Mouse (Mus musculus) right cerebral cortex, adult 18-20 months (tissue): ENCODE measurements at regions not wholly inside any gene's neighbourhood (a gene's known extent, or its start where the extent isn't known, plus 50 kb on each side); places are given as distances from the start of the nearest gene placed in this dataset.
A peak's percentile ranks its signal among the peaks of the same experiment; 100 is the strongest.
"Not testable (repeated sequence)": the region's sequence is repeated elsewhere in the genome, so short reads cannot be mapped to it uniquely, and the experiment has no call there.

Source experiments
- DNase-seq: peaks from one replicate; pipeline ENCODE4 v3.0.0; 2022; ENCODE audit warnings: mixed read lengths

DNA sequence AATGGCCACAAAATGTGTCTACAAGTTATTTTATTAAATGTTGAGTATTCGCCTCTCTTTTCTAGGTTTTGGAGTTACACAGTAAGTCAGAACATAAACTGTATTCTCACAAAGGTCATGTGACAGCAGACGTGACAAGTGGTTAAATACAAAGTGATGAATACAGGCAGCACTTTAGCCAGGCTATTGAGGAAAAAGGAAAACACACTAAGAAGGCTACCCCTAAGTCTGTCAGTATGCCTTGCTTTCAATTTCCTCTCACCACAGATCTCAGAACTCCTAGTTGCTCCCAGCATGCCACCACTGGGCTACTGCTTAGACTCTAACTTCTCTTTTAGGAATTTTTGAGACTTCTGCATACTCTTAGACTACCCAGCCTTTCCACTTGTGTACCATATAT is 297.9 kb upstream of the Pex5l start:
- DNase-seq: no peak

DNA sequence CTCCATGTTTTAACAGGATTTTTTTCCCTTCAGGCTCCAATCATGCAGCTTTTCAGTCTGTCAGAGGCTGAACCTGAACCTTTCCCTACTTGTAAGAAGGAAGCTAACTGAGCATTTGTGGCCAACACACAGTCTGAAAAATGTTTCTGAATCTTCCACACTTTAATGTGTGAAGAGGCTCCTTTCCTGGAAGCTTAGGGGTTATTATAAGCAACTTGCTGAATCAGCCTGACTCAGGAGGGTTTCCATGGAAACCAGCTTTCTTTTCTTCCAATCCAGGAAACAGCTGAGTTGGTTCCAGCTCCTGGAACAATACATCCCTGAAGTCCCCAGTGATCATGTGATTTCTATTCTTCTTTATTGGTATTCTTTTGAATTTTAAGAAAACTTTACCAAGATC is 297.5 kb upstream of the Pex5l start:
- DNase-seq: peak; percentile 80

DNA sequence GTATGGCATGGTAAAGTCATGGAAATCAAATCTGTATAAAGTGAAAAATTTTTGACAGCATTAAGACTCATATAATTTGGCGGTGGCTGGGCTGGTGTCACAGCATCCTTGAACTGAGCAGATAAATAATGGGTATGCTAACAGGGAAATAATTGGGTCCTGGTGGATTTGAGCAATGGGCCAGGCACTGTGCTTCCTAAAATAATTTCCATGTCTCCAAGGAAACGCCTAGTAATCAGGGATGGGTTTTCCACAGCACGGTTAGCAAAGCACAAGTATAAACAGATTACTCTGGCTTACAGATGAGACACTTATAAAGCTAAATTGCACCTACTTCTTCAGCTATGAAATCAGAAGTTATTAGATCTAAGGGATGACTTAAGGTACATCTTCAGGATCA is 273.9 kb upstream of the Pex5l start:
- DNase-seq: no peak

- DNase-seq: peak; percentile 48
Measured at GRCm38 (mm10) chr3:33416321-33416720, 273.3 kb upstream of the Pex5l start.

DNA sequence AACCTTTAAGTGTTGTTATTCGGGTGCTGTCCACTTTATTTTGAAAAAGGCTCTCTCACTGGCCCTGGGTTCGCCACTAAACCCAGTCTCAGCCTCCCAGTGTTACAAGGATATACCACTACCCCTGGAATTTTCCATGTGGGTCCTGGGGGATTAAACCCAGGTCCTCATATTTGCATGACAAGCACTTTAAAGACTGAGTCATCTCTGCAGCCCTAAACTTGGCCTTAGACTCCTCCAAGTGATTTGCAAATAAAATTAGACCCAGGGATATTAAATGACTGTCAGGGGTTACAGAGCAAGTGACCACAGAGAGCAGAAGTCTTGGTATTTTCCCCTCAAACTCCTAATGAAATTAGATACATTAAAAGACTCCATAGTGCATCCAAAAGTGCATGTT is 258.9 kb upstream of the Pex5l start:
- no peak for DNase-seq

DNA sequence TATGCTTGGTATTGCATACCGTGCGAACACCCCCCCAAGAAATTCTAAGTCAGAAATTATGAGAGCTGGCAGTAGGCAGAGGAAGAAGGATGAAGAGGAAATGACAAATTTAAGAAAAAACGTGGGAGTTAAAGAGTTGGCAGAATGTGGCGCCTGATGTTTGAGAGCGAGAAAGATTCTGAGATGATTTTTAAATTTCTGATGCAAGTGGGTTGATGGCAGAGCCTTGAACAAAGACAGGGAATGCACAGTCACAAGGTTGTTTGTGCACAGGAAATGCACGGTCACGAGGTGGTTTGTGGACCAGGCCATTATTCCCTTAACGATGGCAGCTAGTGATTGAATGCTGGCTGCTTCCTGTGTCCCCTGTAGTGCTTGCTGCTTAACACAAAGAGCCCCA is 256.3 kb upstream of the Pex5l start:
- DNase-seq: peak; percentile 74

DNA sequence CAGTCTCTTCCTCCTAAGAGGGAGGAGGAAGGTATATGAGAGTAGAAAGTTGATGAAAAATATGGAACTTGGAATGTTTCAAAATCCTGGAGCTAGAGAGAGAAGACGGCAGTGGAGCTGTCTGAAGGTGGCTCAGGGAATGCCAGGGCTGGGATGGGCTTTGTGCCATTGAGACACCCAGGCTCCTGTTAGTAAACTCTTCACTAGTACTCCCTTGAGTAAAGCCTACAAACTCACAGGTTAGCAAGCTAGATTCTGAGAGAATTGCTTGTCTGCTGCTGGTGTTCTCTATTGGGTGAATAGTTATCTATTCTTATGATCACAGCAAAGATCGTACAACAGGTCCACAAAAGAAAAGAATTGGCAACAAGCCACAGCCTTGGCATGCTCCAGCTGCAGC is 255.3 kb upstream of the Pex5l start:
- no peak for DNase-seq

DNA sequence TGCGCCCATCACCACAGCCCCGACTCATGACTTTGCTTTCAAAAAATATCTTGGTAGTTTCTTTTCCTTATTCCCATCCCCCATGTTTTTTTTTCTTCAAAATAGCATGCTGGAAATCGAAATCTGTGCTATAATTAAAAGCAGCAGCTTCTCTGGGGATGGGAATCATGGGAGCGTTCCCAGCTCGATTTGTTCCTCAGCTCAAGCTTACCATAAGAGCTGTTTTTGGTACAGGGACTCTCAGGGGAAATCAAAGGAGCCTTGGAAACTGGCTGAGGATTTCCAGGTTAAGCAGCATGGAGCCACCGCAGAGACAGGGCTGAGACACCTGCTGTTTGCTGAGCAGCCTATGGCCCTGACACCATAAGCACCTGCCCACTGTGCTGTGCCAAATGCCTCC is 254.2 kb upstream of the Pex5l start:
- DNase-seq: no peak

DNA sequence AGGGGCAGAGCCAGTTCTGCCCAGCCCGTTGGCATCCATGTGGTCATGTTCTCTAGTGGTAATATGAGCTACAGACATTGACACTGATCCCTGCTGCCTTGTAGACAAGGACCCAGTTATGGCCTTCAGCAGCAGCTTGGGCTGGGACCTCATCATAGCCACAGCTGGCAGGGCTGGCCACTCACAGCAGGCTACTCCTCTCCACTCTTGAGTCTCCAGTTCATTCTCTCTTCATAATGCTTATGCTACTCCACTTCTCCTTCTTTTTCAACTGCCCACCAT is 249.4 kb upstream of the Pex5l start:
- no peak for DNase-seq

DNA sequence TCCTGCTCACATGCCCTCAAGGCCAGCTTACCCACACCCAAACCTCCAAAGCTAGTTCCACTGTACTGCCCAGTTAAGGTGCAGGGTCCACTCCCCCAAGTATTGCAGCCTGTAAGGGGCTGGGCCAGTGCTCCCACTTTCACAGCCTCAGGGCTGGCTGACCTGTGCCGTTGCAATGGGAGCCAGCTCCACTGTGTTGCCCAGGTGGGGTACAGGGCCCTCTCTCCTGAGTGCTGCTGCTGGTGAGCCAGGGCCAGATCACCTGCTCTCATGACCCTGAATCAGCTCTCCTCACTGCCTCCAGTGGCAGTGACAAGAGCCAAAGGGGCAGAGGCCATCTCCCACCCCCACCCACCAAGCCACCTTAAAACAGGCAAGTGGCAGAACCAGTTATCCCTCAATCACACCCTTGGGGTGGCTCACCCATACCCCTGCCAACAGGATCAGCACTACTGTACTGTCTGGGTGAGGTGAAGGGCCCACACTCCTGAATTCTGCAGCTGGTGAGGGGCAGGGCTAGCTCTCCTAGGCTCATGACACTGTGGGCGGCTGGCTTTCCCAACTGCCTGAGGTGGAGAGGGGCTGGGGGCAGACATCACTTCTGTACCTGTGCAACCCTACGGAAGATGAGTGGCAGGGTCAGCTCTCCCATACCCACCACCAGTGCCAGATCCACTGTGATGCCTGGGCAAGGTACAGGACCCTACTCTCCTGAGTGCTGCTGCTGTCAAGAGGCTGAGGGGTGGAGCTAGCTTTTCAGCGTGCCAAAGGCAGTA is 248.9 kb upstream of the Pex5l start:
- no peak for DNase-seq

DNA sequence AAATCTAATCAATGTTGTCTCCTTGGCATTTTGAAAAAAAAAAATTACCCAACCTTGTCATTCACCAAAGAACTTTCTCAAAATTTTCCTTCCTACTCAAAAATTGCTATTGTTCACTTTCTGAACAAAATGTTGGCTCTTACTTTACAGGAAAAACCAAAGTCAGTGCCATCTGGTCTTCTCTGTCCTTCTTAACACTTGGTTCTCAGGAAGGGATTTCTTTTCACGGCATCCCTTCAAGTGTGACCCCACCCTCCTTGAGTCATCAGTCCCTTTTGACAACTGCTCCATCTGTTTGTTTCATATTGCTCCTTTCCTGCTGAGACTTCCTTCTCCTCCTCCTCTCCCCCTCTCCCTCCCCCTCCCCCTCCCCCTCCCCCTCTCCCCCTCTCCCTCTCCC is 245.1 kb upstream of the Pex5l start:
- peak; percentile 67 for DNase-seq

DNA sequence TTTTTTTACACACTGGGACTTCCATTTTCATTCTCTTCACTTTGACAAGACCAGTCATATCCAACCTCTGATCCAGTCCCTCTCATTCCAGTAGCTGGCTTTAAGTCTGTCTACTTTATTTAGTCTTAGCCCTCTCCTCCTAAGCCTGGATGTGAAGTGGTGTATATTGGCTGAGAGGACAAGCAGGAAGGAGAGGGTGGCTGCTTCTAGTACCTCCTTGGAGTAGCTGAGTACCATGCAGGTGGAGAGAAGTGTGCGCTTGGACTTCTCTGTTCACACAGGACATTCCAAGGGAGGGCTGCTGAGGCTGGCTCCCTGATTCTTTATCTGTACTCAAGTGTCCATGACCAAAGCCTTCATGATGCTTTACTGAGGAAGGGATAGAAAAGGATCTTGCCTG is 240.6 kb upstream of the Pex5l start:
- no peak for DNase-seq

DNA sequence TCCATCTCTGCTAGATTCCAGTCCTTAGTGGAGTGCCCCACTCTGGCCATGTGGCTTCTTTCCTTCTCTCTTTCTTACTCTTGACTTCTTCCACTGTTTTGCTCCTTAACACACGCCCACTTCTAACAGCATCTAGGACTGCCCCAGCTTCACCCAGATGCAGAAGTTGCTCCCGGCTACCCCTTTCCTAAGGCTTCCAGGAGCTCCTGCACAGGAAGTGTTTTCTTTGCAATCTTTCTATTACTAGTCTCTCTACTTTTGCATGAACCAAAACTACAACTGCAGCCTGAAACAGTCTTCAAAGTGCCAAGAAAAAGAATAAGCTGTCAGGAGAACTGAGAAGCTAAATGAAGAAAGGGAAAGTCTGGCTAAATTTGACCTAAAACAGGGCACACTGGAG is 236.6 kb upstream of the Pex5l start:
- no peak for DNase-seq

- no peak for DNase-seq
Measured at GRCm38 (mm10) chr3:33375161-33375560, 232.1 kb upstream of the Pex5l start.

- DNase-seq: no peak
Measured at GRCm38 (mm10) chr3:33372806-33373205, 229.8 kb upstream of the Pex5l start.

GRCm38 (mm10) chr3:33363521-33363920 is 220.5 kb upstream of the Pex5l start:
- no peak for DNase-seq

- DNase-seq: no peak
Measured at GRCm38 (mm10) chr3:33360030-33360429, 217.0 kb upstream of the Pex5l start.

GRCm38 (mm10) chr3:33353860-33354259 is 210.8 kb upstream of the Pex5l start:
- no peak for DNase-seq

- DNase-seq: no peak
Measured at GRCm38 (mm10) chr3:33350986-33351385, 207.9 kb upstream of the Pex5l start.

DNA sequence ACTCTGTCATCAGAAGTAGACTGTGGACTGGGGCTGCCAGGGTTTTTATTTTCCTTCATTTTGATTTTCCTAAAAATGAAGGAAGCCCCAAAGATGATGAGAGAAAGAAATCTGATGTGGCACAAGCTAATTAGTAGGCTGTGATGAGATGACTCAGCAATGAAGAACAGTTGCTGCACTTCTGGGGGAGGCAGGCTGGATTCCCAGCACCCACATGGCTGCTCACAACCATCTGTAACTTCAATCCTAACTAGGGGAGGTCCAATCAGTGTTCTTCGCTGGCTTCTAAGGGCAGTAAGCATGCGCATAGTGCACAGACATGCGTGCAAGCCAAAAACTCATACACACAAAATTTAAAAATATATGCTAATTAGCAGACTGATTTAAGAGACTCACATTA is 191.0 kb upstream of the Pex5l start:
- DNase-seq: peak; percentile 62

- not testable (repeated sequence) for DNase-seq
Measured at GRCm38 (mm10) chr3:33317691-33318090, 174.6 kb upstream of the Pex5l start.

DNA sequence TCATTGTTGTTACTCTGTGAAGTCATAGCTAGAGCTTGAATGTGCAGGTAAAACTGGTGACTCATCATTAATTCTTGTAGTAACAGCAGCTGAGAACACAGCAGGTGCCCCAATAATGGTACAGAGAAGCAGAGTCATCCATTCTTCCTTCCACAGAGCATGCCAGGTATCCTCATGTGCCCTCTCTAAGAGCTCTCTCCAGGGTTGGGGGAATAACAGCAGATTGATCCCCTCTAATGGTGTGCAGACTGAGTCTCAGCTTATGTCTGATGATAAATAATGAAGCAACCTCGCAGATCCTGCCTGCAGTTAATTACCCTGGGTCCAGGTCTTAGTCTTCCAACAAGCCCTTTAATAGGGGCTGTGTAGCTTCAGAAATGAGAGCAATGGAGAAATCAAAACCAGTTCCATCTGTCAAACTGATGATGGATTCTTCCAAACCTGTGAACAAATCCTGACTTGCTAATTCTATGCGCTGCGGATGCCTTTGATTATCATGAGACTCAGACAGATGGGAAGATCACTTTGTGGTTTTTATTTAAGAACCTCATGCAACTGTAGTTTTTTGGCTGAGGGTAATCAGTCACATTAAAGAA is 169.3 kb upstream of the Pex5l start:
- DNase-seq: no peak

DNA sequence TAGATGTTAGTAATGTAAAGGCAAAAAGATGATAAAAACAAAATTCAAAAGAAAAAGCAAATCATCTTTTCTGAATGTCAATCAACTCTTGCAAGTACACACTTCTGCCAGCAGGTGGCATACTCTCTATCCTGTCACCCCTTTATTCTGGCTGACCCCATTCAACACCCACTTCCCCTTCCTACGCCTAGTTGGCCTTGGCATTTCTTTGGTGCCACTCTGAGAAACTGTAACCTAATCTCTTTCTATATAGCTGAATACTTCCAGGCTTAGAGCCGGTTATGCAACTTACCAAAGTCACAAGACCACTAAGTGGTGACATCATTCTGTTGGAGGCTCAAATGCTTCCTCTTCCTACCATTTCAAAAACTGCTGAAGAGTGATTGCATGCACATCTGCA is 165.2 kb upstream of the Pex5l start:
- DNase-seq: peak; percentile 39

- no peak for DNase-seq
Measured at GRCm38 (mm10) chr3:33306169-33306568, 163.1 kb upstream of the Pex5l start.

DNA sequence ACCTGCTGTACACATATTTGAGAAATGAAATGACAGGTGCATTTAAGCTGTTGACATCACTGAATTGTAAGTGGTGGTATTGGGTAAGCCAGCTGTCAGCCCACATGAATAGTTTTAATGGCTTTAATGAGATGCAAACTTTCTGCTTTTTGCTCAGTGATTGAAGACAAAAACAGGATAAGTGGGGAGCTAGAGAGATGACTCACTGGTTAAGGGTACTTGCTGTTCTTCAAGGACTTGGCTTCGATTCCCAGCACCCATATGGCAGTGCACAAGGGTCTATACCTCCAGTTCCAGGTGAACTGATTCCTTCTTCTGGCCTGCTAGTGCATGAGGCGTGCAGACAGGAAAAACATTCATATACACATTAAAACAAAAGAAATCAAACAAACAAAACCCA is 162.7 kb upstream of the Pex5l start:
- peak; percentile 35 for DNase-seq
